Mouse (Mus musculus): ENCODE measurements around the gene Sh3bp2.
A peak's percentile ranks its signal among the peaks of the same experiment; 100 is the strongest.
"Not testable (repeated sequence)": the region's sequence is repeated elsewhere in the genome, so short reads cannot be mapped to it uniquely, and the experiment has no call there.

The Sh3bp2 gene

GRCm38 (mm10) chr5:34564291-34564690 is 38.7 kb downstream of the Sh3bp2 start:
- no peak for ATAC-seq (ENCODE audit: insufficient number of reproducible peaks, low FRiP score, low TSS enrichment)

- no peak for ATAC-seq (ENCODE audit: insufficient number of reproducible peaks, low FRiP score, low TSS enrichment)
Observed at GRCm38 (mm10) chr5:34565545-34566283, 40.1 kb downstream of the Sh3bp2 start.

GRCm38 (mm10) chr5:34571551-34571950 is 45.9 kb downstream of the Sh3bp2 start:
- ATAC-seq (ENCODE audit: insufficient number of reproducible peaks, low FRiP score, low TSS enrichment) = no peak

- not testable (repeated sequence) for ATAC-seq (ENCODE audit: insufficient number of reproducible peaks, low FRiP score, low TSS enrichment)
Observed at GRCm38 (mm10) chr5:34572568-34572967, 46.9 kb downstream of the Sh3bp2 start.

GRCm38 (mm10) chr5:34573268-34574221 is 47.9 kb downstream of the Sh3bp2 start, which contains the start of gene Add1:
TSS of gene Add1 (plus strand) at chr5:34573664.
- peak; percentile 99 for ATAC-seq (ENCODE audit: insufficient number of reproducible peaks, low FRiP score, low TSS enrichment)

- no peak for ATAC-seq (ENCODE audit: insufficient number of reproducible peaks, low FRiP score, low TSS enrichment)
Observed at GRCm38 (mm10) chr5:34574721-34575120, 49.1 kb downstream of the Sh3bp2 start.

- no peak for ATAC-seq (ENCODE audit: insufficient number of reproducible peaks, low FRiP score, low TSS enrichment)
Observed at GRCm38 (mm10) chr5:34576286-34576685, 50.6 kb downstream of the Sh3bp2 start.

GRCm38 (mm10) chr5:34578038-34578655 is 52.5 kb downstream of the Sh3bp2 start:
- no peak for ATAC-seq (ENCODE audit: insufficient number of reproducible peaks, low FRiP score, low TSS enrichment)

- no peak for ATAC-seq (ENCODE audit: insufficient number of reproducible peaks, low FRiP score, low TSS enrichment)
Observed at GRCm38 (mm10) chr5:34579377-34579776, 53.7 kb downstream of the Sh3bp2 start.

- peak; percentile 58; the same call in 1 of the 2 replicates for ATAC-seq (ENCODE audit: insufficient number of reproducible peaks, low FRiP score, low TSS enrichment)
Observed at GRCm38 (mm10) chr5:34581671-34582313, 56.2 kb downstream of the Sh3bp2 start.

GRCm38 (mm10) chr5:34582314-34582675 is 56.7 kb downstream of the Sh3bp2 start:
- ATAC-seq (ENCODE audit: insufficient number of reproducible peaks, low FRiP score, low TSS enrichment) = no peak

GRCm38 (mm10) chr5:34585216-34585615 is 59.6 kb downstream of the Sh3bp2 start:
- no peak for ATAC-seq (ENCODE audit: insufficient number of reproducible peaks, low FRiP score, low TSS enrichment)

- ATAC-seq (ENCODE audit: insufficient number of reproducible peaks, low FRiP score, low TSS enrichment) = no peak
Observed at GRCm38 (mm10) chr5:34587881-34588280, 62.2 kb downstream of the Sh3bp2 start.

GRCm38 (mm10) chr5:34590059-34590458 is 64.4 kb downstream of the Sh3bp2 start:
- no peak for ATAC-seq (ENCODE audit: insufficient number of reproducible peaks, low FRiP score, low TSS enrichment)

- ATAC-seq (ENCODE audit: insufficient number of reproducible peaks, low FRiP score, low TSS enrichment) = no peak
Observed at GRCm38 (mm10) chr5:34590702-34591101, 65.1 kb downstream of the Sh3bp2 start.

- ATAC-seq (ENCODE audit: insufficient number of reproducible peaks, low FRiP score, low TSS enrichment) = no peak; the same call in 1 of the 2 replicates
Observed at GRCm38 (mm10) chr5:34591388-34592004, 65.9 kb downstream of the Sh3bp2 start.

- ATAC-seq (ENCODE audit: insufficient number of reproducible peaks, low FRiP score, low TSS enrichment) = not testable (repeated sequence)
Observed at GRCm38 (mm10) chr5:34592224-34592623, 66.6 kb downstream of the Sh3bp2 start.

GRCm38 (mm10) chr5:34592666-34593065 is 67.0 kb downstream of the Sh3bp2 start:
- no peak for ATAC-seq (ENCODE audit: insufficient number of reproducible peaks, low FRiP score, low TSS enrichment)

GRCm38 (mm10) chr5:34593202-34593727 is 67.6 kb downstream of the Sh3bp2 start:
- no peak for ATAC-seq (ENCODE audit: insufficient number of reproducible peaks, low FRiP score, low TSS enrichment)

- ATAC-seq (ENCODE audit: insufficient number of reproducible peaks, low FRiP score, low TSS enrichment) = no peak
Observed at GRCm38 (mm10) chr5:34604576-34604975, 78.9 kb downstream of the Sh3bp2 start.

Measured in cerebellum, adult (tissue).